Mouse (Mus musculus): ENCODE measurements around the gene Xxylt1. TPM values are rescaled to one million over a fixed set of nuclear protein-coding genes. Genes with fewer than 3 reads are reported as not detected.

Xxylt1 gene
- 2.2 to 8.6 TPM (median 4.5 TPM) in 3 replicates for total RNA-seq (2017)

- peak; percentile 93 for ATAC-seq (replicated peaks; ENCODE audit: insufficient number of reproducible peaks, low FRiP score, low TSS enrichment, poor library complexity, severe bottlenecking)
Measured at GRCm38 (mm10) chr16:31081125-31081664, at the start of gene Xxylt1. TSS of gene Xxylt1 (minus strand) at chr16:31081432.

DNA sequence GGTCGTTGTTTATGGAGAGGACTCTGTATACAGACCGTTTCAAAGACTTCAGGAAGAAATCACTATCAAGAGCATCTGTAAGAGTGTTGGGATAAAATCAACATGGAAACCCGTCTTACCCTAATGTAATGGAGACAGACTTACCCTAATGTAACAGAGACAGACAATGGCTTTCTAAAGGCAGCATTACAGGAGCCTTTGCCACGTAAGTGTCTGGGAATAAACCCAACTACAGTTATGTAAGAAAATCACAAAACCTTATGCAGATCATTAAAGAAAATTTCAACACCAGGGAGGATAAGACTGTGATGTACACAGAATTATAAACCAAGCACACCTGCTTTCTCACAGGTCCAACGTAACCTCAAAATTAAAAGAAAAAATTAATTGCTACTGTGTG lies 46.9 kb upstream of the Xxylt1 start:
- ATAC-seq (replicated peaks; ENCODE audit: insufficient number of reproducible peaks, low FRiP score, low TSS enrichment, poor library complexity, severe bottlenecking) = no peak

GRCm38 (mm10) chr16:31124991-31125390 lies 43.8 kb upstream of the Xxylt1 start:
- ATAC-seq (replicated peaks; ENCODE audit: insufficient number of reproducible peaks, low FRiP score, low TSS enrichment, poor library complexity, severe bottlenecking) = no peak

DNA sequence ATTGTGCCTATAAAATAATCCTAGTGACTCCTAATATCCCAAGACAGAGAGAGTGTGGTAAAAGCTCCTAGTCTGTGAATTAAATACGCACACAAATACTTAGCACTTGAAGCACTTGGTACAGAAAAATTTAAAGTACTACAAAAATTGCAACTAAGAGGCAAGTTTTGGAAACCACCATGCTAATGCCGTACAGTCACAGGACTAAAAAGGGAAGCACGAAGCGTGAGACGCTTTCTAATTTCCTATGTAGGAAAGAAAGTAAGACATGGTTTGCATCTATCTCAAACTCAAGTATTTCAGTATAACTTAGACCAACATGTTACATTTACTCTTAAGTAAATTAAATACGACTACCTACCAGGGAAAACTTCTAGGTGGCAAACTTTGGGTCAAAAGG lies 40.4 kb upstream of the Xxylt1 start:
- ATAC-seq (replicated peaks; ENCODE audit: insufficient number of reproducible peaks, low FRiP score, low TSS enrichment, poor library complexity, severe bottlenecking) = no peak

- no peak for ATAC-seq (replicated peaks; ENCODE audit: insufficient number of reproducible peaks, low FRiP score, low TSS enrichment, poor library complexity, severe bottlenecking)
Measured at GRCm38 (mm10) chr16:31113596-31113995, 32.4 kb upstream of the Xxylt1 start.

- ATAC-seq (replicated peaks; ENCODE audit: insufficient number of reproducible peaks, low FRiP score, low TSS enrichment, poor library complexity, severe bottlenecking) = no peak
Measured at GRCm38 (mm10) chr16:31101352-31101751, 20.1 kb upstream of the Xxylt1 start.

- no peak for ATAC-seq (replicated peaks; ENCODE audit: insufficient number of reproducible peaks, low FRiP score, low TSS enrichment, poor library complexity, severe bottlenecking)
Measured at GRCm38 (mm10) chr16:31099906-31100305, 18.7 kb upstream of the Xxylt1 start.

DNA sequence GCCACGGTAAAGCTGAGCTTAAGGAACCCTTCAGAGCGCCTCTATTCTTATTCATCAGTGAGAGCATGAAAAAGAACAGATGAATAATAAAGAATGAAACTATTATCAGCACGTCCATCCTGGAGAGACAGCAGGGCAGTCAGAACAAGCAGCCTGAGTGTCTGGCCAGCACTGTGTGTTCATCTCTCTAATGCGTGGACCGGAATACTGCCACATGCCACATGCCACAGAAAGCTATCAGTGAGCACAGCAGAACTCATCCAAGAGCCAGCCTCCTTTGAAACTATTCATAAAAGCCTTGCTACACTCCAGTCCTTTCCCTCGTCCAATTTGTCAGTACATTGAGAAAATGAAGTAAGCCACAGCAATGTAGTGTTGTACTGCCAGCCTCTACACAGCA lies 12.8 kb upstream of the Xxylt1 start:
- no peak for ATAC-seq (replicated peaks; ENCODE audit: insufficient number of reproducible peaks, low FRiP score, low TSS enrichment, poor library complexity, severe bottlenecking)

DNA sequence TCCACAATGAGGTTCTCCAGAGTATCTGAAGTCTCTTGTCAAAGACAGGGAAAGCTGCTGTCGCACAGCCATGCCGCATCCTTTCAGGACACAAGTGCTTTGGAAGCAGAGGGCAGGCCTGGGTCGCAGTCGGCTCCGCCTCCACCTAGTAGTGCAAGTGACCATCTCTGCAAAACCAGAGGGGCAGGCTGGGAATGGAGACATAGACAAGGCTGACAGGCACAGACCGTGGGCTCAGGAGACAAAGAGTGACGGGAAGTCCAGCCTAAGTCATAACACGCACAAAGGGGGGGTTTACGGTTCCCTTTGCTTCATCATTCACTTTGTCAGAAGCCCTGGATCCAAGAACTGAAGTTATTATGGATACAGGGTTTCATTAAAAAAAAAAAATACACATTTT lies 12.0 kb upstream of the Xxylt1 start:
- ATAC-seq (replicated peaks; ENCODE audit: insufficient number of reproducible peaks, low FRiP score, low TSS enrichment, poor library complexity, severe bottlenecking) = no peak

DNA sequence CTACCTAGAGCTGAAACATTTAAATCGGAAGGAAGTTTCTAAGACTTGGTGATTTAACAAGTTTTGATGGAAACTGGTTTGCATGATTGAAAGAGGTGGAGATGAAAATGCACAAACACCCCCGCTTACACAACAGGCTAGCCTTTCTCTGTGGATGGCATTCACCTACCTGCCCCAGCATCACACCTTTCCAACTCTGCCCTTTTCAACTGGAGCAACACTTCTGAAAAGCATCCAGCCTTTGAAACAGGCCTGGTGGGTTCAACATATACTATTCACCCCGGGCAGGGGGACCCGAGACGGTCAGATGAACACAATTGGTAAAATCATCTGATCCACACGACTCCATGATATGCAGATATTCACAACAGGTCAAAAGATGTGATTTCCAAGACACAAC lies 659 bp upstream of the Xxylt1 start:
- ATAC-seq (replicated peaks; ENCODE audit: insufficient number of reproducible peaks, low FRiP score, low TSS enrichment, poor library complexity, severe bottlenecking) = no peak

- ATAC-seq (replicated peaks; ENCODE audit: insufficient number of reproducible peaks, low FRiP score, low TSS enrichment, poor library complexity, severe bottlenecking) = no peak
Measured at GRCm38 (mm10) chr16:31080573-31081051, 620 bp downstream of the Xxylt1 start.

DNA sequence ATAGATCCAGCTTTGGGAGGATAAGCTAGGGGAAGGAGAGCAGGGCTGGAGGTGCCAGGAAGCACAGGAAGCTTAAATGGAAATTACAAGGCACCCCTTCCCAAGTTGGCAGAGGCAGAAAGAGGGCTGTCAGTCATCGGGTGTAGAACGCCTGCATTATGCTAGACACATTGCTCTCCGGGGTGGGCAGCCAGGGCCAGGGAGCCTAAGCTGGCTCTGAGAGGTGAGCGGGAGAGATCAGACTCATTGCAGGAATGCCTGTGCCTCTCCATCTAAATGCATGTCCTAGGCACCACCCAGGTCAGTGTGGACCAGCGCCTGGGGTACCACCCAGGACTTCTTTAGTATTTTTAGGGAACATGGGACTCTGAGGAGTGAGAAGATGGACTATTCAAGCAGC lies 3.8 kb downstream of the Xxylt1 start:
- no peak for ATAC-seq (replicated peaks; ENCODE audit: insufficient number of reproducible peaks, low FRiP score, low TSS enrichment, poor library complexity, severe bottlenecking)

DNA sequence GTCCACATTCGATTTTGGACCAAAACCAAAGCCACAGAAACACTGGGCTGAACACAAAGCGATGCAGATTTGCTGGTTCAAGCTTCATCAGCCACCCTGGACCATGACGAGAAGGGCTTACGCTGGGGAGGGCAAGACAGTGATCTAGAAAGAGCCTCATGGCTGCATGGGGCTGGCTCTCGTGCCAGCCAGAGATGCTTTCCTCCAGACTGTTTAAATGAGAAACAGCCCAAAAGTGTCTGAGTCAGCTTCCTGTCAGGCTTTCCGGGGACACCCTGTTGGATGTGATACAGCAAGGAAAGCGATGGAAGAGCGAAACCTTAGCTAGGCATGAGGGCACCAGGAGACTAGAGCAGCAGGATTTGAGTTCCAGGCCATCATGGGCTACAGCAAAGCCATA lies 4.8 kb downstream of the Xxylt1 start:
- ATAC-seq (replicated peaks; ENCODE audit: insufficient number of reproducible peaks, low FRiP score, low TSS enrichment, poor library complexity, severe bottlenecking) = no peak

DNA sequence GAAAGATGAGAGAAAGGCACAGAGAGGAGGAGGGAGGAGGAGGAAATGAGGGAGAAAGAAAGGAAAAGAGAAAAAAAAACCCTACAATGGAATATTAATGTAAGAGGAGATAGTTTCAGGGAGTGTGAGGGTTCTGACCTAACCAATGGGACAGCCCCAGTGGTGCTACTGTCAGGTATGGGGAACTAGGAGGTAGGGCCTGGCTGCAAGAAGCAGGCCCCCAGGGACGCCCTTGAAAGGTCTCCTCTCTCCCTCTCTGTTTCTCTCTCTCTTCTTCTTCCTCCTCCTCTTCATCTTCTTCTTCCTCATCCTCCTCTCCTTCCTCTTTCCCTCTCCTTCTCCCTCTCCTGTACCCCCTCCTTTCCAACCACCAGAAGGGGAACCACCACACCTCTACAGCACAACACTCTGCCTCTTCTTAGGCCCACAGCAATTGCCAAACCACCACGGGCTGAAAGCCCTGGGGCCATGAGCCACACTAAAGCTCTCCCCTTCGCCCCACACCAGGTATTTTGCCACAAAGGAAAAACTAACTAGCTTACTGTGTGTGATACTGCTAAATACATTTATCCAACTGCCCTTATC lies 6.8 kb downstream of the Xxylt1 start:
- no peak for ATAC-seq (replicated peaks; ENCODE audit: insufficient number of reproducible peaks, low FRiP score, low TSS enrichment, poor library complexity, severe bottlenecking)

DNA sequence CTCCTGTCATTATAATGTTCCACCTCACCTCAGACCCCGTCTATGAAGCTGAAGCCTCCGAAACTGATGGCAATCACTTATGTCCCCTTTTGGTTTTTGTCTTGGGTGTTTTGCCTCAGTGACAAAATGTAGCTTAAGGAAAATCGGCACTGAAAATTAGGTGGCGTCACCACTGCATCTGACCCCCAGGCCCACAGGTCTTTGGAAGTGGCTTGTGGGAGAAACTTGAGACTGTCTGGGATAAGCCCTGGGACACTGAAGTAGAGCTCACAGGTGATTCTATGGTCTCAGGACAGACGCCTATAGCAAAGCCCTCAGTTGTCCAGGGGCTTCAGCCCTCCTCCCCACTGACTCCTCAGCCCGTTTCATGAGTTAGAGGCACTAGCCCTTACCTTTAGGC lies 9.5 kb downstream of the Xxylt1 start:
- ATAC-seq (replicated peaks; ENCODE audit: insufficient number of reproducible peaks, low FRiP score, low TSS enrichment, poor library complexity, severe bottlenecking) = no peak

DNA sequence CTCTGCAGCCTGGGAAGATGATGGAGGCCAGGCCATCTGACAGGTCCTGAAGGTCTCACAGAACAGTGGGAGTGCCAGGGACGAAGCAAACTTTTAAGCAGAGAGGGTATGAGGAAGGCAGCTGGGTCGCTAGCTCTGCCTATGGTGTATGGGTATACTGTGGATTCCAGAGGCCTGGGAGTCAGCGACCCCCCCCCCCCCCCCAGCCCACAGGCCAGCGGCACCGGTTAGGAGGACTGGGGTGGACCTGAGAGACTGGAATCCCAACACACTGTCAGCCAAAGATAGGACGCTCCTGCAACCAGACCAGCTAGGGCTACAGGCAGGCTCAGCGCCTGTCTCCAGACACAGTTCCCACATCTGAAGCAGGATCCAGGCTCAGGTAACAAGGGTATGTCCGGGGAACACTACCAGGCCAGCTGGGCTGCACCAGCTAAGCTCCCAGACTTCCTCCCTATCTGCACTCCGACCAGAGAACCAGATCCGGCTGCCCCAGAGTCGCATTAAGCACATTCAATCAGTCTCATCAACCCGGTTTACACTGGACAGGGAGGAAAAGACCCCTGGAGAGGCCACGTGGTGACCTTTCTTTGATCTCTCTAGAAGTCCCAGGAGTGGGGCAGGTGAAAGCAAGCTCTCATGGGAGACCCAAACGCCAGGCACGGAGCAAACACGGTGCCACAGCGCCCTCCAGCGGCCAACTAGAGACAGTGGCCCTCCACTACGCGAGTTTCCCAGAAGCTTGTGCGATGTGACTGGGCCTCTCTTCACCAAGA lies 10.7 kb downstream of the Xxylt1 start:
- peak; percentile 64; the same call in 1 of the 2 replicates for ATAC-seq (replicated peaks; ENCODE audit: insufficient number of reproducible peaks, low FRiP score, low TSS enrichment, poor library complexity, severe bottlenecking)

- ATAC-seq (replicated peaks; ENCODE audit: insufficient number of reproducible peaks, low FRiP score, low TSS enrichment, poor library complexity, severe bottlenecking) = no peak
Measured at GRCm38 (mm10) chr16:31069211-31070166, 11.7 kb downstream of the Xxylt1 start.

GRCm38 (mm10) chr16:31068280-31068679 lies 13.0 kb downstream of the Xxylt1 start:
- ATAC-seq (replicated peaks; ENCODE audit: insufficient number of reproducible peaks, low FRiP score, low TSS enrichment, poor library complexity, severe bottlenecking) = peak; percentile 8; the same call in 1 of the 2 replicates

All from monocyte, adult 5-6 weeks (primary cell).